Mouse (Mus musculus): ENCODE data around the gene Tcn2. TPM values are rescaled to one million over a fixed set of nuclear protein-coding genes. Genes with fewer than 3 reads are reported as not detected.
"Not testable (repeated sequence)": the region's sequence is repeated elsewhere in the genome, so short reads cannot be mapped to it uniquely, and the experiment has no call there.

The Tcn2 gene
- total RNA-seq, 2 experiments from 2014 or later: 19.0 to 19.2 TPM

- no peak for DNase-seq (ENCODE audit: extremely low spot score in 1 of 2, low spot score in 1 of 2)
These were observed 1.9 kb upstream of the Tcn2 start for GRCm38 (mm10) chr11:3933756-3934285.

- DNase-seq (ENCODE audit: extremely low spot score in 1 of 2, low spot score in 1 of 2): no peak
These were observed 1.0 kb downstream of the Tcn2 start for GRCm38 (mm10) chr11:3930931-3931330.

GRCm38 (mm10) chr11:3930019-3930418, 1.9 kb downstream of the Tcn2 start:
- no peak for DNase-seq (ENCODE audit: extremely low spot score in 1 of 2, low spot score in 1 of 2)

GRCm38 (mm10) chr11:3925916-3926315, 6.0 kb downstream of the Tcn2 start:
- DNase-seq (ENCODE audit: extremely low spot score in 1 of 2, low spot score in 1 of 2): peak in 1 of 2 experiments; percentile 1

GRCm38 (mm10) chr11:3922731-3923130, 9.2 kb downstream of the Tcn2 start:
- DNase-seq (ENCODE audit: extremely low spot score in 1 of 2, low spot score in 1 of 2): no peak

GRCm38 (mm10) chr11:3922115-3922514, 9.8 kb downstream of the Tcn2 start:
- no peak for DNase-seq (ENCODE audit: extremely low spot score in 1 of 2, low spot score in 1 of 2)

- DNase-seq (ENCODE audit: extremely low spot score in 1 of 2, low spot score in 1 of 2): peak in 1 of 2 experiments; percentile 60
These were observed 10.6 kb downstream of the Tcn2 start for GRCm38 (mm10) chr11:3921281-3921850.

- DNase-seq (ENCODE audit: extremely low spot score in 1 of 2, low spot score in 1 of 2): no peak
These were observed 11.5 kb downstream of the Tcn2 start for GRCm38 (mm10) chr11:3920476-3920875.

GRCm38 (mm10) chr11:3918738-3919137, 13.2 kb downstream of the Tcn2 start:
- no peak for DNase-seq (ENCODE audit: extremely low spot score in 1 of 2, low spot score in 1 of 2)

- peak; percentile 84 to 94 for DNase-seq (ENCODE audit: extremely low spot score in 1 of 2, low spot score in 1 of 2)
These were observed 17.7 kb downstream of the Tcn2 start, which contains the start of gene Slc35e4 for GRCm38 (mm10) chr11:3914109-3914840. Slc35e4 (minus strand) TSS chr11:3914664.

GRCm38 (mm10) chr11:3913316-3914108, 18.4 kb downstream of the Tcn2 start:
- peak; percentile 78 to 84 for DNase-seq (ENCODE audit: extremely low spot score in 1 of 2, low spot score in 1 of 2)

GRCm38 (mm10) chr11:3912875-3913271, 19.1 kb downstream of the Tcn2 start:
- DNase-seq (ENCODE audit: extremely low spot score in 1 of 2, low spot score in 1 of 2): peak in 1 of 2 experiments; percentile 27

GRCm38 (mm10) chr11:3912100-3912874, 19.7 kb downstream of the Tcn2 start:
- DNase-seq (ENCODE audit: extremely low spot score in 1 of 2, low spot score in 1 of 2): peak in 1 of 2 experiments; percentile 42

- DNase-seq (ENCODE audit: extremely low spot score in 1 of 2, low spot score in 1 of 2): not testable (repeated sequence)
These were observed 20.5 kb downstream of the Tcn2 start for GRCm38 (mm10) chr11:3911440-3911839.

GRCm38 (mm10) chr11:3910513-3911310, 21.2 kb downstream of the Tcn2 start:
- DNase-seq (ENCODE audit: extremely low spot score in 1 of 2, low spot score in 1 of 2): no peak

GRCm38 (mm10) chr11:3909236-3909635, 22.7 kb downstream of the Tcn2 start:
- no peak for DNase-seq (ENCODE audit: extremely low spot score in 1 of 2, low spot score in 1 of 2)

GRCm38 (mm10) chr11:3905446-3905845, 26.5 kb downstream of the Tcn2 start:
- DNase-seq (ENCODE audit: extremely low spot score in 1 of 2, low spot score in 1 of 2): no peak

GRCm38 (mm10) chr11:3904673-3905072, 27.3 kb downstream of the Tcn2 start:
- no peak for DNase-seq (ENCODE audit: extremely low spot score in 1 of 2, low spot score in 1 of 2)

GRCm38 (mm10) chr11:3903046-3903445, 28.9 kb downstream of the Tcn2 start:
- DNase-seq (ENCODE audit: extremely low spot score in 1 of 2, low spot score in 1 of 2): peak in 1 of 2 experiments; percentile 53
